Mouse (Mus musculus): ENCODE results near the gene Sun5.

- TF ChIP-seq POLR2A (IDR thresholded peaks at IDR 0.05; ENCODE audit: control insufficient read depth, low read depth, low read length) (peak; percentile 28; the same call in 1 of the 2 replicates), CTCF (IDR thresholded peaks at IDR 0.05; ENCODE audit: control insufficient read depth, insufficient read depth, insufficient replicate concordance, low read depth, low read length) (no peak)
Measured at GRCm38 (mm10) chr2:153870984-153871383, at the start of gene Sun5.

Measured in testis, adult 2 months (tissue).